Mouse (Mus musculus): Measurements from ENCODE around the gene Blnk. TPM values are rescaled to one million over a fixed set of nuclear protein-coding genes. Genes with fewer than 3 reads are reported as not detected.

Blnk gene
- 1.3 and 2.2 TPM in 2 replicates for polyA plus RNA-seq (2012; rRNA removed)

DNA sequence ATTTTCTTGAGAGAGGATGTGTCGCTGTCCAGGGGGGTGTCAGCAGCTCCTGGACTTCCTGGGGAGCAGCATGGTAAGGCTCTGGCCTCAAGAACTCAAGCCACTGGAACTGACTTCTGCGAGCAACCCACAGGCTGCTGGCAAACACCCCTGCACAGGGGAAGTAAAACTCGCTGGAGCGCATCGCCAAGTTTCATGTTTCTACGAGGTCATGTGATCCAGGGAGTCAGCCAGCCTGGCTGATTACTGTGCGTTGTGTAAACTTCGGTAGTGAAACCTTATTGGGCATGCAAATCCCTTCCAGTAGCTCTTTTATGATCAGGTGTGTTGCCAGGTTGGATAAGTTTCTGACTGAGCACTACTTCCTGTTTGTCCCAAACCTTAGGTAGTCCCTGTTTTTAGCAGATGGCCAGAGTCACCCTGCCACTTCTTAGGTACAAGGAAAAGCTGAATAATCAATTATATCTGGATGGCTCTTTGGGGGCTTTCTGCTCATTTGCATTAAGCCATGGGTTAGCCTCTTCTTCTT is at the start of gene Blnk:
Gene Blnk, minus strand, starts transcription at position 479 of the 529 bp plus-strand sequence.
- Histone ChIP-seq H3K4me1 (ENCODE audit: control insufficient read depth, insufficient read depth, low read length) (no peaks in the 10 kb centered on the region), H3K4me3 (ENCODE audit: control insufficient read depth, low read depth, low read length) (no peak within 1 kb of the TSS), H3K36me3 (ENCODE audit: control insufficient read depth, insufficient read depth, low read length) (no peaks in the 10 kb centered on the region), H3K27ac (ENCODE audit: control insufficient read depth, insufficient read depth, low read depth, low read length) (no peak within 1 kb of the TSS), H3K27me3 (ENCODE audit: control insufficient read depth, insufficient read depth, low read length) (no peaks in the 10 kb centered on the region)
- TF ChIP-seq POLR2A (IDR thresholded peaks at IDR 0.05; ENCODE audit: control insufficient read depth, low read depth, low read length) (no peak), CTCF (IDR thresholded peaks at IDR 0.05; ENCODE audit: control insufficient read depth, insufficient read depth, insufficient replicate concordance, low read depth, low read length) (no peak)

DNA sequence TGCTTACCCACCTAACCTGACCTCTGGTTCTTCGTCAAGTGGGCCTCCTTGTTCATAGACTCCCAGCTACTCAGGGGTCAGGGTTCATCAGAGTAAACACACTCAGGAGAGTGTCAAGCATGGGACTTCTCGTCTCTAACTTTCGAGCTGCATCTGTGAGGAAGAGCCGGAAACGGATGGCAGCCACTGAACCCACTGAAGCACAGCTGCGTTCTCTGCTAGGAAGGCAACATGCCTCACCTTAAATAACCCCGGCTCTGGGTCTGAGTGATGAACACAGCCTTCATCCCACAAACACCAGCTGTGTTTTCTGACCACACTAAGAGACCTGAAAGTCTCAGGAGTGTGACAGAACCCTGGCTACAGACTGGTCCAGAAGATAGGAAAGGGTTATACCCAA is 44.8 kb upstream of the Blnk start:
- Histone ChIP-seq H3K27me3 (ENCODE audit: control insufficient read depth, insufficient read depth, low read length) (no peaks in the 10 kb centered on the region), H3K36me3 (ENCODE audit: control insufficient read depth, insufficient read depth, low read length) (no peaks in the 10 kb centered on the region), H3K4me1 (ENCODE audit: control insufficient read depth, insufficient read depth, low read length) (no peaks in the 10 kb centered on the region), H3K27ac (ENCODE audit: control insufficient read depth, insufficient read depth, low read depth, low read length) (no peak overlapping the region), H3K4me3 (ENCODE audit: control insufficient read depth, low read depth, low read length) (no peak overlapping the region)
- no peak for TF ChIP-seq CTCF (IDR thresholded peaks at IDR 0.05; ENCODE audit: control insufficient read depth, insufficient read depth, insufficient replicate concordance, low read depth, low read length)
- no peak for TF ChIP-seq POLR2A (IDR thresholded peaks at IDR 0.05; ENCODE audit: control insufficient read depth, low read depth, low read length)

DNA sequence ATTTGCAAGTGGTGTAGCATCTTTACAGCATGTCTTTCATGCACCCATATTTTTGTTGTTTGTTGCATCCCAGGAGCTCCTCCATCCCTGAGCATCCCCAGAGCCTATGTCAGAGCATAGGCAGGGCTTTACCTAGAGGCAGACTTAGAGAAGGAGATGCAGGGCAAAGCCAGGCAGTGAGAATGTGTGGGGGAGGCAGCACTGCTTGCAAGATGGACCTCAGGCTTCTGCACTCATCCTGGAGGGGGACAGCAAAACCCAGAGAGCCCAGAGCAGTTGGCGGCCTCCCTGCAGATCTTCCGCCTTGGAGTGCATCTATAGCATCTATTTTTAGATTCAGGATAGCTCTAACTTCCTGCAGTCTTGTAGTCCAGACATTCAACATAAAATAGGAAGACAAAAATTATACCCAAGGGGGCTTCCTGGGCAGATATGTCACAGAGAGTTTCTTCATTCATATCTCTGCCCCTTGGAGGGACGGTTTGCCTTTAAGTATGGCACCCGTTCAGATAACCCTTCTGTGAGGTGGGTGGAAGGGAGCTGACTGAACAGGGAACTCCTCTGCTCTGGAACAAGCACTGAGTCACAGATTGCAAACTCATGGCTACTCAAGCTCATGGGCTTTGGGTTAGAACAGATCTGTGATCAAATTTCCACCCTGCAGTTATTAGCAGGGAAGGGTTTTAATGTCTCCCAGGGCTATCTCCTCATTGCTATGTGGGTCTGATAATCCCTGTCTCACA is 41.6 kb upstream of the Blnk start:
- Histone ChIP-seq H3K4me1 (ENCODE audit: control insufficient read depth, insufficient read depth, low read length) (no peaks in the 10 kb centered on the region), H3K27me3 (ENCODE audit: control insufficient read depth, insufficient read depth, low read length) (no peaks in the 10 kb centered on the region), H3K4me3 (ENCODE audit: control insufficient read depth, low read depth, low read length) (no peak overlapping the region), H3K36me3 (ENCODE audit: control insufficient read depth, insufficient read depth, low read length) (no peaks in the 10 kb centered on the region), H3K27ac (ENCODE audit: control insufficient read depth, insufficient read depth, low read depth, low read length) (no peak overlapping the region)
- TF ChIP-seq CTCF (IDR thresholded peaks at IDR 0.05; ENCODE audit: control insufficient read depth, insufficient read depth, insufficient replicate concordance, low read depth, low read length), result no peak
- no peak for TF ChIP-seq POLR2A (IDR thresholded peaks at IDR 0.05; ENCODE audit: control insufficient read depth, low read depth, low read length)

DNA sequence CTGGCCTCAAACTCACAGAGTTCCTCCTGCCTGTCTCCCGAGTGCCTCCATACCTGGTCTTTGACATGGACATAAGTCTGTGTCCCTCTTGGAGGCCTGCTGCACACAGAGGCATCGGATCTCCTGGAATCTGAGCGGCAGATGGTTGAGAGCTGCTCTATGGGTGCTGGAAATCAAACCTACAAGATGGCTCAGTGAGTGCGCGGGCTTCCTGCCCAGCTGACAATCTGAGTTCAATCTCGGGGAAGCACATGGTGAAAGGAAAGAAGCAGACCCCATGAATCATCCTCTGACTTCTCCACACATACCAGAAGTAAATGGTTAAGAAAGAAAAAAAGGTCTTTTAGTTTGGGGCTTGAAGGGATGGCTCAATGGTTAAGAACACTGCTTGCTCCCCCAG is 37.5 kb upstream of the Blnk start:
- no peaks in the 10 kb centered on the region for H3K4me1 ChIP-seq (ENCODE audit: control insufficient read depth, insufficient read depth, low read length)
- no peak overlapping the region for H3K27ac ChIP-seq (ENCODE audit: control insufficient read depth, insufficient read depth, low read depth, low read length)
- no peaks in the 10 kb centered on the region for H3K36me3 ChIP-seq (ENCODE audit: control insufficient read depth, insufficient read depth, low read length)
- no peaks in the 10 kb centered on the region for H3K27me3 ChIP-seq (ENCODE audit: control insufficient read depth, insufficient read depth, low read length)
- H3K4me3 ChIP-seq (ENCODE audit: control insufficient read depth, low read depth, low read length), result no peak overlapping the region
- no peak for TF ChIP-seq POLR2A (IDR thresholded peaks at IDR 0.05; ENCODE audit: control insufficient read depth, low read depth, low read length)
- TF ChIP-seq CTCF (IDR thresholded peaks at IDR 0.05; ENCODE audit: control insufficient read depth, insufficient read depth, insufficient replicate concordance, low read depth, low read length), result no peak

DNA sequence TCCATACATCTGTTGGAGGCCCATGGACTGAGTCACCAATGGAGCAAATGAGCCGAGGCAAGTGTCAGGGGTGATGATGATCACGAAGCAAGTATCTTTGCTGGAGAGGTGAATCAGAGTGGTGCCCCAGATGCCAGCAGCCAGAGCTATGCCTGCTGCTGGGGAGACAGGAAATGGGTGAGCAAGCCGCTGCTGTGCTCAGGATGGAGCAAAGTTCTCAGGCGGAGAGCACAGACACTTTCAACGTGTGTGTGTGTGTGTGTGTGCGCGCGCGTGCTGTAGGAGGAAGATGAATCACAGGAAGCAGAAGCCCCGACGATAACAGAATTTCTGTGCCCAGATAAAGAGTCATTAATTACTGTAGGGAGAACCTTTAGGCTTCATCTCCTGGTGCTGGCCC is 36.7 kb upstream of the Blnk start:
- Histone ChIP-seq H3K36me3 (ENCODE audit: control insufficient read depth, insufficient read depth, low read length) (no peaks in the 10 kb centered on the region), H3K27me3 (ENCODE audit: control insufficient read depth, insufficient read depth, low read length) (no peaks in the 10 kb centered on the region), H3K27ac (ENCODE audit: control insufficient read depth, insufficient read depth, low read depth, low read length) (no peak overlapping the region), H3K4me1 (ENCODE audit: control insufficient read depth, insufficient read depth, low read length) (no peaks in the 10 kb centered on the region), H3K4me3 (ENCODE audit: control insufficient read depth, low read depth, low read length) (no peak overlapping the region)
- TF ChIP-seq CTCF (IDR thresholded peaks at IDR 0.05; ENCODE audit: control insufficient read depth, insufficient read depth, insufficient replicate concordance, low read depth, low read length) (no peak), POLR2A (IDR thresholded peaks at IDR 0.05; ENCODE audit: control insufficient read depth, low read depth, low read length) (no peak)

DNA sequence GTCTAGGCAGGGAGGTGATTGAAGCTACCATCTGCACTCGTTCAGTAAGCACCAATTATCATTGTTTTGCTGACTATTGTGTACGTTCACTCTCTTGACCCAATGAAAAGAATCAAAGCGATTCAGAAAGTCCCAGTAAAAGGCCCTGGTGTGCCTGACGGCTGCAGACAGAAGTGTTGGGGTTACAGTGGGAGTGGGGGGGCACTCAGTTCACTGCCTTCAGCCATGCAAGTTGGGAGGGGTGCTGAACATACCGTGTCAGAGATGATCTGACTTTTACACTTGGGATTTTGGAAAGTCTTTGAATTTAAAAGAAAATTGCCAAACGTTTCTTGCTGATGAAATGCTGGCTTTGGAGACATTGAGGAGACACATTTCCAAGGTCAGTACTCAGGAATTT is 35.8 kb upstream of the Blnk start:
- Histone ChIP-seq H3K4me1 (ENCODE audit: control insufficient read depth, insufficient read depth, low read length) (no peaks in the 10 kb centered on the region), H3K4me3 (ENCODE audit: control insufficient read depth, low read depth, low read length) (no peak overlapping the region), H3K36me3 (ENCODE audit: control insufficient read depth, insufficient read depth, low read length) (no peaks in the 10 kb centered on the region), H3K27ac (ENCODE audit: control insufficient read depth, insufficient read depth, low read depth, low read length) (no peak overlapping the region), H3K27me3 (ENCODE audit: control insufficient read depth, insufficient read depth, low read length) (no peaks in the 10 kb centered on the region)
- TF ChIP-seq POLR2A (IDR thresholded peaks at IDR 0.05; ENCODE audit: control insufficient read depth, low read depth, low read length), result no peak
- no peak for TF ChIP-seq CTCF (IDR thresholded peaks at IDR 0.05; ENCODE audit: control insufficient read depth, insufficient read depth, insufficient replicate concordance, low read depth, low read length)

DNA sequence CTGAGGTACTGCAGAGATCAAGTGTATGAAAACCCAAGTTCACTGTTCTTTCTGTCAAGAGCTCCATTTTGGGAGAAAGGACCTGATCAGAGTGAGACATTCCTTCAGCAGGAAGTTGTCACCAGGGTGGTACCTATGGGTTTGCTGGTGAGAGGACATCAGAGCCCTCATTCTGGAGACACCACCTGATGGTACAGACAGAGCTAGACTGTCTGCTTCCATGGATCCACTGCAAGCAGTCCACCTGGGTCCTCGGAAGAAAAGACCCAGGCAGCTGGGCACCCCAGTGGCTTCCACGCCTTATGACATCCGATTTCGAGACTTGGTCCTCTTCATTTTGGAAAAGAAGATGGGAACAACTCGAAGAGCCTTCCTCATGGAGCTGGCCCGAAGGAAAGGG is 34.9 kb upstream of the Blnk start, which contains the start of gene Dntt:
Gene Dntt, plus strand, starts transcription at position 57 of the 400 bp plus-strand sequence.
- TF ChIP-seq POLR2A (IDR thresholded peaks at IDR 0.05; ENCODE audit: control insufficient read depth, low read depth, low read length) (no peak), CTCF (IDR thresholded peaks at IDR 0.05; ENCODE audit: control insufficient read depth, insufficient read depth, insufficient replicate concordance, low read depth, low read length) (no peak)
- Histone ChIP-seq H3K27me3 (ENCODE audit: control insufficient read depth, insufficient read depth, low read length) (no peaks in the 10 kb centered on the region), H3K27ac (ENCODE audit: control insufficient read depth, insufficient read depth, low read depth, low read length) (no peak within 1 kb of the TSS), H3K4me3 (ENCODE audit: control insufficient read depth, low read depth, low read length) (no peak within 1 kb of the TSS), H3K36me3 (ENCODE audit: control insufficient read depth, insufficient read depth, low read length) (no peaks in the 10 kb centered on the region), H3K4me1 (ENCODE audit: control insufficient read depth, insufficient read depth, low read length) (no peaks in the 10 kb centered on the region)
